Mouse (Mus musculus): Measurements from ENCODE around the gene Wnk2. TPM values are rescaled to one million over a fixed set of nuclear protein-coding genes. Genes with fewer than 3 reads are reported as not detected.

The Wnk2 gene
- polyA plus RNA-seq, 1 experiment, result not detected

GRCm38 (mm10) chr13:49103913-49104312, 43.9 kb downstream of the Wnk2 start:
- H3K27ac ChIP-seq (replicated peaks; ENCODE audit: low read depth, low read length), result no peak overlapping the region
- H3K4me1 ChIP-seq (ENCODE audit: control insufficient read depth, insufficient read depth, insufficient read length, low read length), result no peaks in the 10 kb centered on the region
- no peak overlapping the region for H3K4me3 ChIP-seq (ENCODE audit: insufficient read depth, low read depth, low read length)

- H3K4me3 ChIP-seq (ENCODE audit: insufficient read depth, low read depth, low read length), result no peak overlapping the region
Measured at GRCm38 (mm10) chr13:49103235-49103634, 44.6 kb downstream of the Wnk2 start.

GRCm38 (mm10) chr13:49100417-49100816, 47.4 kb downstream of the Wnk2 start:
- Histone ChIP-seq H3K4me3 (ENCODE audit: insufficient read depth, low read depth, low read length) (no peak overlapping the region), H3K4me1 (ENCODE audit: control insufficient read depth, insufficient read depth, insufficient read length, low read length) (no peaks in the 10 kb centered on the region), H3K27ac (replicated peaks; ENCODE audit: low read depth, low read length) (no peak overlapping the region)

More at GRCm38 (mm10) chr13:49103235-49103634, 44.6 kb downstream of the Wnk2 start:
- Histone ChIP-seq H3K4me1 (ENCODE audit: control insufficient read depth, insufficient read depth, insufficient read length, low read length) (no peaks in the 10 kb centered on the region), H3K27ac (replicated peaks; ENCODE audit: low read depth, low read length) (no peak overlapping the region)

DNA sequence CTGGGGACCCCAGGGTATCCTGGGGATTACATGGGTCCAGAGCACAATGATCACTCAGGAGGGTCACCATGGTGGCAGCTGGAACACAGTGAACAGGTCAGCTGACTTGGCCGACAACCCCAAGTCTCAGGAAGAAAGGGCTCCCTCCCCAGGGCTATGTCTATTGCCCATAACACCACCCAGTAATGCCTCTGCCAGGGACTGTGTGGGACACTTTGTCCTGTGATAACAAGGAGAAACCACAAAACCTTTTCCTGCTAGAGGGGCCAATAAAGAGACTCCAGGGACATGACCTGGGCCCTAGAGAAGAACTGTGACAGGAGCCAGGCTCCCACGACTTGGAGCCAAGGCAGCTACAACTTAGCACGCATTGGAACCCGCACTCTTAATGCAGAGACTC, 51.0 kb downstream of the Wnk2 start:
- Histone ChIP-seq H3K27ac (replicated peaks; ENCODE audit: low read depth, low read length) (no peak overlapping the region), H3K4me3 (ENCODE audit: insufficient read depth, low read depth, low read length) (no peak overlapping the region), H3K4me1 (ENCODE audit: control insufficient read depth, insufficient read depth, insufficient read length, low read length) (no peaks in the 10 kb centered on the region)

- H3K27ac ChIP-seq (replicated peaks; ENCODE audit: low read depth, low read length), result no peak overlapping the region
- H3K4me1 ChIP-seq (ENCODE audit: control insufficient read depth, insufficient read depth, insufficient read length, low read length), result no peaks in the 10 kb centered on the region
- no peak overlapping the region for H3K4me3 ChIP-seq (ENCODE audit: insufficient read depth, low read depth, low read length)
Measured at GRCm38 (mm10) chr13:49094667-49095066, 53.1 kb downstream of the Wnk2 start.

DNA sequence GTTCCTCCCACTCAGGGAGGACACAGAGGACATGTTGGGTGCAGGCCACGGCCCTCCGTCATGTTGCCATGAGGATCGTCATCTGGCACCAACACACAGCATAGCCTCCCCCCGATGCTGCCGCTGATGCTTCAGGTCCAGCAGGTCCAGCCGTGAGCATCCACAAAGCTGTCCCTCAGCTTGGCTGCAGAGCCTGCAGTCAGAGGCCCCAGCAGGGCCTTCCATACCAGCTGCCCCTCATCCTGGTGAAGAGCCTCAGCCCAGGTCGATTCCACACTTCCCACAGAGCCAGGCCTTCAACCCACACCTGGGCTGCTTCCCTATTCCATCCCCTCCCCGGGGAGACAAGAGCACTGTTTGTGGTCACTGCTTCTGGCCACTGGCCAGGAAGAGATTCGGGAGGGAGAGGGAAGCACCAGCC, 54.3 kb downstream of the Wnk2 start:
- Histone ChIP-seq H3K4me1 (ENCODE audit: control insufficient read depth, insufficient read depth, insufficient read length, low read length) (no peaks in the 10 kb centered on the region), H3K4me3 (ENCODE audit: insufficient read depth, low read depth, low read length) (no peak overlapping the region), H3K27ac (replicated peaks; ENCODE audit: low read depth, low read length) (no peak overlapping the region)

GRCm38 (mm10) chr13:49092596-49092995, 55.2 kb downstream of the Wnk2 start:
- no peak overlapping the region for H3K27ac ChIP-seq (replicated peaks; ENCODE audit: low read depth, low read length)
- no peak overlapping the region for H3K4me3 ChIP-seq (ENCODE audit: insufficient read depth, low read depth, low read length)
- no peaks in the 10 kb centered on the region for H3K4me1 ChIP-seq (ENCODE audit: control insufficient read depth, insufficient read depth, insufficient read length, low read length)

DNA sequence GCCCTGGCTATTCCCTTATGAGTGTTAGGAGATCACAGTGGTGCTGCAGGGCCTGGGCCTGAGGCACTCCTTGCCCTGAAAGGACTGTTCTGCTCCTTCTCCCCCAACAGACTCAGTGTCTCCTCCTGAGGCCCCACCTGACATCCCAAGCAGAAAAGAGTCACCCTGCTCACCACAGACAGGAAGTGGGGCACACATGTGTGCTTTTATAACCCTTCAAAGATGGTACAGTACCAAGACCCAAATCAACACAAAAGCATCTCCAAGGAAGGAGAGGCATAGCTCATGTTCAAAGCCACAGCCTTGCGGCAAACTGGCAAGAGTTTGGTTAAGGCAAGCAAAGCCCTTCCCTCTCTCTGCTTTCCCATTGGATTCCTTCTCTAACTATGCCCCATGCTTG, 57.6 kb downstream of the Wnk2 start:
- Histone ChIP-seq H3K4me1 (ENCODE audit: control insufficient read depth, insufficient read depth, insufficient read length, low read length) (no peaks in the 10 kb centered on the region), H3K4me3 (ENCODE audit: insufficient read depth, low read depth, low read length) (no peak overlapping the region), H3K27ac (replicated peaks; ENCODE audit: low read depth, low read length) (no peak overlapping the region)

- Histone ChIP-seq H3K4me1 (ENCODE audit: control insufficient read depth, insufficient read depth, insufficient read length, low read length) (no peaks in the 10 kb centered on the region), H3K4me3 (ENCODE audit: insufficient read depth, low read depth, low read length) (no peak overlapping the region), H3K27ac (replicated peaks; ENCODE audit: low read depth, low read length) (no peak overlapping the region)
Measured at GRCm38 (mm10) chr13:49088874-49089273, 58.9 kb downstream of the Wnk2 start.

DNA sequence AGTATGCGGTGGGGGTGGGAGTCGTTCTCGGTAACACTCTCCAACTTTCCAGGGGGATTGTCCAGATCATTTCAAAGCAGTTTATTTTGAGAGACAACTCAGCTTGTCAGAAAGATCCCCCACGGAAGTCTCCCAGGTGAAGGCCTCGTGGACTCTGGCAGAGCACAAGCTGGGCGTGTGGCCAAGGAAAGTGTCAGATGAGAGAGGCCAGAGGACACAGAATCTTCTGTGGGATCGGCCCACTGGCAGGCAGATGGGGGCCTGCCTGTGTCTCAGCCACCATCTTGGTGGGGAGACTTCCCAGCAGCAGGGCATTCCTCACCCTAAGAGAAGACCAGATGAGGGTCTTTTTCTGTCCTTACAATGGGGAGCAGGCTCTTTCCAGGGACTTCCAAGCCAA, 60.4 kb downstream of the Wnk2 start:
- H3K27ac ChIP-seq (replicated peaks; ENCODE audit: low read depth, low read length), result no peak overlapping the region
- H3K4me1 ChIP-seq (ENCODE audit: control insufficient read depth, insufficient read depth, insufficient read length, low read length), result no peaks in the 10 kb centered on the region
- no peak overlapping the region for H3K4me3 ChIP-seq (ENCODE audit: insufficient read depth, low read depth, low read length)

- Histone ChIP-seq H3K27ac (replicated peaks; ENCODE audit: low read depth, low read length) (no peak overlapping the region), H3K4me1 (ENCODE audit: control insufficient read depth, insufficient read depth, insufficient read length, low read length) (no peaks in the 10 kb centered on the region), H3K4me3 (ENCODE audit: insufficient read depth, low read depth, low read length) (no peak overlapping the region)
Measured at GRCm38 (mm10) chr13:49086431-49086830, 61.4 kb downstream of the Wnk2 start.

- no peak overlapping the region for H3K27ac ChIP-seq (replicated peaks; ENCODE audit: low read depth, low read length)
- H3K4me1 ChIP-seq (ENCODE audit: control insufficient read depth, insufficient read depth, insufficient read length, low read length), result no peaks in the 10 kb centered on the region
- no peak overlapping the region for H3K4me3 ChIP-seq (ENCODE audit: insufficient read depth, low read depth, low read length)
Measured at GRCm38 (mm10) chr13:49085211-49085610, 62.6 kb downstream of the Wnk2 start.

DNA sequence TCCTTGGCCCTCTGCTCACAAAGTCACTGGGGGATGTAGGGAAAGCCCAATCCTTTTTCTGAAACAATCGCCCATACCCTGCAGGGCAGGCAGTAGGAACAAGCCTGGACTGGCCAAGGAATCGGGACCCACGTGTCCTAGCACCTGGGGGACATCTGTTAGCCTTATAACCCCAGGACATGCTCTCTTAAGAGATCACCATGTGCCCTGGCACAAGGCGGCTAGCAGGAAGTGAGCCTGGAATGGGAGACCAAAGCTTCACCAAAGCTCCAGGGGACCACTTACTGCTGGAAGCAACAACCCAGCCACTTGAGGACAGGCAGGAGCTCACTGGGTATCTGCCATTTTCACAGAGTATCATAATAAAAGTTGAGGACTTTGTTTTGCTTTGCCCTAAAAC, 63.0 kb downstream of the Wnk2 start:
- Histone ChIP-seq H3K27ac (replicated peaks; ENCODE audit: low read depth, low read length) (no peak overlapping the region), H3K4me3 (ENCODE audit: insufficient read depth, low read depth, low read length) (no peak overlapping the region), H3K4me1 (ENCODE audit: control insufficient read depth, insufficient read depth, insufficient read length, low read length) (no peaks in the 10 kb centered on the region)

DNA sequence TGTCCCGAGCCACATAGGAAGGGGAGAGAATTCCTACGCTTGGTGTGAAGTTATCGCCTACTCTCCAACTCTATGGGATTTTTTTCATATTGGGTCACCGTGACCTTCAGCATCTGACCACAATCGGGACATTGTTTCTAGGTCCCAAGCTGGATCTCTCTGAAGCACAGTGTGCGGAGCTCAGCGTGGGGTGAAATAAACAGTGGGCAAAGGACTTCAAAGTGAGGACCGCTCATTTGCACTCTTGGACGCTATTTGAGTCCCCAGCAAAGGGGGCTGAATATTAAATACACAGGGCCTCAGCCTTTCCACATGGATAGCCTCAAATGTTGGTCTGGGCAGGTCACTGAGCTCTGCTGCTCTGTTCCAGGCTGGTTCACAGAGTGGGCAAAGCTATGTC, 63.9 kb downstream of the Wnk2 start:
- Histone ChIP-seq H3K4me3 (ENCODE audit: insufficient read depth, low read depth, low read length) (no peak overlapping the region), H3K27ac (replicated peaks; ENCODE audit: low read depth, low read length) (no peak overlapping the region), H3K4me1 (ENCODE audit: control insufficient read depth, insufficient read depth, insufficient read length, low read length) (no peaks in the 10 kb centered on the region)

- Histone ChIP-seq H3K27ac (replicated peaks; ENCODE audit: low read depth, low read length) (no peak overlapping the region), H3K4me3 (ENCODE audit: insufficient read depth, low read depth, low read length) (no peak overlapping the region), H3K4me1 (ENCODE audit: control insufficient read depth, insufficient read depth, insufficient read length, low read length) (no peaks in the 10 kb centered on the region)
Measured at GRCm38 (mm10) chr13:49082151-49082879, 65.5 kb downstream of the Wnk2 start.

GRCm38 (mm10) chr13:49076196-49076595, 71.6 kb downstream of the Wnk2 start:
- no peak overlapping the region for H3K27ac ChIP-seq (replicated peaks; ENCODE audit: low read depth, low read length)
- no peak overlapping the region for H3K4me3 ChIP-seq (ENCODE audit: insufficient read depth, low read depth, low read length)
- no peaks in the 10 kb centered on the region for H3K4me1 ChIP-seq (ENCODE audit: control insufficient read depth, insufficient read depth, insufficient read length, low read length)
